Mouse (Mus musculus) limb, embryonic 14.5 days (tissue): ENCODE measurements around the gene Rufy3. TPM values are rescaled to one million over a fixed set of nuclear protein-coding genes. Genes with fewer than 3 reads are reported as not detected.

Experiments used
- ATAC-seq: fragments of 200-750 bp; cut with Nextera tagmentation; 2 replicates; pipeline ENCODE4 v1.8.0; 2017; ENCODE audit warnings: low read depth, moderate number of reproducible peaks, moderate TSS enrichment; ENCODE audit not compliant: low FRiP score
- DNase-seq: peaks from one replicate; pipeline ENCODE4 v3.0.0-alpha.2; 2015; ENCODE audit warnings: low spot score
- H3K27ac ChIP-seq: fragments of 300-500 bp; sonication (generic); replicated peaks from 2 replicates; pipeline ENCODE4 v1.5.1; 2014; ENCODE audit warnings: low read depth, mild to moderate bottlenecking, low read length, moderate library complexity, mixed read lengths
- H3K27me3 ChIP-seq: fragments of 300-500 bp; sonication (generic); 2 replicates; pipeline ENCODE4 v1.6.1; 2014; ENCODE audit warnings: low read length, mixed read lengths; ENCODE audit not compliant: control insufficient read depth, insufficient read depth
- H3K36me3 ChIP-seq: fragments of 300-500 bp; sonication (generic); 2 replicates; pipeline ENCODE4 v1.6.1; 2014; ENCODE audit warnings: mild to moderate bottlenecking, low read length, moderate library complexity, mixed read lengths; ENCODE audit not compliant: control insufficient read depth, insufficient read depth
- H3K4me1 ChIP-seq: fragments of 300-500 bp; sonication (generic); 2 replicates; pipeline ENCODE4 v1.6.1; 2014; ENCODE audit warnings: antibody characterized with exemption, low read length, mixed read lengths; ENCODE audit not compliant: control insufficient read depth, insufficient read depth
- H3K4me2 ChIP-seq: fragments of 300-500 bp; sonication (generic); replicated peaks from 2 replicates; pipeline ENCODE4 v1.6.1; 2014; ENCODE audit warnings: low read depth, mild to moderate bottlenecking, low read length, moderate library complexity; ENCODE audit not compliant: severe bottlenecking
- H3K4me3 ChIP-seq: fragments of 300-500 bp; sonication (generic); replicated peaks from 2 replicates; pipeline ENCODE4 v1.5.1; 2014; ENCODE audit warnings: low read length
- H3K9ac ChIP-seq: fragments of 300-500 bp; sonication (generic); 2 replicates; pipeline ENCODE4 v1.6.1; 2014; ENCODE audit warnings: mild to moderate bottlenecking, low read depth, low read length, moderate library complexity; ENCODE audit not compliant: severe bottlenecking
- H3K9me3 ChIP-seq: fragments of 300-500 bp; sonication (generic); 2 replicates; pipeline ENCODE4 v1.6.1; 2016; ENCODE audit warnings: low read length; ENCODE audit not compliant: control insufficient read depth
- POLR2A ChIP-seq: fragments of 200-500 bp; IDR thresholded peaks from 2 replicates; pipeline ENCODE4 v1.8.0; 2012; ENCODE audit warnings: inconsistent platforms, mild to moderate bottlenecking, moderate library complexity, borderline replicate concordance; ENCODE audit not compliant: insufficient read depth, insufficient read length; ENCODE audit errors: extremely low read depth
- WGBS: fragments of 180-500 bp; shearing (Covaris S2); extraction: QIAGEN DNeasy Blood & Tissue Kit; methylation state at CpG from one replicate; pipeline ENCODE4 v1.1.7; 2014; 5-methylcytosine and 5-hydroxymethylcytosine counted together
- polyA plus RNA-seq, 2 experiments: library from polyadenylated mRNA; depleted of rRNA in 1 of 2; stranded (reverse) in 1 of 2; unstranded in 1 of 2; fragments of >200 nt; fragmentation: Nextera tagmentation in 1 of 2; extraction: Ambion mirVana in 1 of 2; gene quantifications; 2 replicates each; pipeline versions ENCODE4 v1.2.1 to v1.2.3; 2012 to 2014

The Rufy3 gene
- polyA plus RNA-seq, 2 experiments: 9.6 to 15.0 TPM

DNA sequence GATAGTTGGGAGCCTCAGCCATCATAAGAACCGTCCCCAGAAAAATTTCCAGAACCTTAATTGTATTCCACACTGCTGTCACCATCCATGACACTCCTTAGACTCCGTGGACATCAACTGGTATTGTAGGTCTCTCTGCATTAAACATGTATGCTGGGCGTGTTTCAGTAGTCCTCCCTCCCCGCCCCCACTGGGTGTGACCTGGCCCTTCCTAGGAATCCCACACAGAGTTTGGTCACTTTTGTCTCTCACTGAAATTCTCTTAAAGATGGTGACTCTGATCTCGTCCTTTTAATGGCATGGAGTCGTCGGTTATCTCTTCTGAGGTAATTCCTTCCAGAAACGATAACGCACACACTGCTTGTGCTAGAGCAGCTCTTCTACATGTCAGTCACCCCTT, 118.9 kb downstream of the Rufy3 start:
- no peak for DNase-seq
- H3K4me2 ChIP-seq: no peak overlapping the region
- no peak overlapping the region for H3K9ac ChIP-seq
- no peaks in the 10 kb centered on the region for H3K9me3 ChIP-seq
- no peak for ATAC-seq
- TF ChIP-seq POLR2A: no peak
- no peaks in the 10 kb centered on the region for H3K27me3 ChIP-seq
- no peak overlapping the region for H3K4me3 ChIP-seq
- no peaks in the 10 kb centered on the region for H3K4me1 ChIP-seq
- H3K27ac ChIP-seq: no peak overlapping the region
- H3K36me3 ChIP-seq: no peaks in the 10 kb centered on the region
- WGBS: 77% methylated on average over 9 of the region's 9 CpGs

- no peaks in the 10 kb centered on the region for H3K4me1 ChIP-seq
- H3K4me3 ChIP-seq: no peak overlapping the region
- ATAC-seq (no peak), DNase-seq (no peak)
- H3K36me3 ChIP-seq: no peaks in the 10 kb centered on the region
- TF ChIP-seq POLR2A: no peak
- no peak overlapping the region for H3K4me2 ChIP-seq
- H3K27me3 ChIP-seq: no peaks in the 10 kb centered on the region
- H3K9ac ChIP-seq: no peak overlapping the region
- H3K27ac ChIP-seq: no peak overlapping the region
- no peaks in the 10 kb centered on the region for H3K9me3 ChIP-seq
- WGBS: 8% methylated on average over 3 of the region's 3 CpGs
Measured at GRCm38 (mm10) chr5:88684226-88684625, 119.4 kb downstream of the Rufy3 start.

GRCm38 (mm10) chr5:88685306-88685705, 120.5 kb downstream of the Rufy3 start:
- WGBS: 11% methylated on average over 6 of the region's 6 CpGs

DNA sequence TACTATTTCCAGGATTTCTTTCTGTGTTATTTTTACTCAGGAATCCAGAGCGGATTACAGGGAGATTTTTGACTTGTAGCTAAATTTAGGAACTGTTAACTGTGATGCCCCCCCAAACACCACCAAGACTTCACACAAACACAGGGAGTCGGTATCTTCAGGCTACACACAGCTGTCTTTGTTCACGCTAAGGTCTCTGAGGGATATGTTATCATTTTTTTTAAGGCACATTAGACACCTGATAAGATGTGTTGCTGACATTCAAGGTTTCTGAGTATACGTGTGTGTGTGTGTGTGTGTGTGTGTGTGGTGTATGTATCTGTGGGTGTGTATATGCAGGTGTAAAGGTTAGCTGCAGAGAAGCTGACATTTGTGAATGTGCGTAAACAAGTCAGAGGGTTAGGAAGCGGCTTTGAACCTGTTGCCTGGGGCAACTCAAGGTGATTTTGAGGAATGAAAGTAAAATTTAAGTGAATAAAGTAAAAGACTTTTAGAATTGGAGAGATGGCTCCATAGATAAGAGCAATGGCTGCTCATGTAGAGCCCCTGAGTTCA, 121.0 kb downstream of the Rufy3 start:
- H3K4me3 ChIP-seq: no peak overlapping the region
- WGBS: 56% methylated on average over 6 of the region's 6 CpGs
- H3K4me1 ChIP-seq: no peaks in the 10 kb centered on the region
- no peaks in the 10 kb centered on the region for H3K27me3 ChIP-seq
- DNase-seq (no peak), ATAC-seq (no peak)
- no peak overlapping the region for H3K9ac ChIP-seq
- no peak overlapping the region for H3K27ac ChIP-seq
- no peak overlapping the region for H3K4me2 ChIP-seq
- H3K9me3 ChIP-seq: no peaks in the 10 kb centered on the region
- H3K36me3 ChIP-seq: no peaks in the 10 kb centered on the region
- TF ChIP-seq POLR2A: no peak

More at GRCm38 (mm10) chr5:88685306-88685705, 120.5 kb downstream of the Rufy3 start:
- no peak overlapping the region for H3K27ac ChIP-seq
- no peak overlapping the region for H3K4me3 ChIP-seq
- no peaks in the 10 kb centered on the region for H3K4me1 ChIP-seq
- H3K9ac ChIP-seq: no peak overlapping the region
- ATAC-seq: no peak
- H3K27me3 ChIP-seq: no peaks in the 10 kb centered on the region
- H3K9me3 ChIP-seq: no peaks in the 10 kb centered on the region
- H3K36me3 ChIP-seq: no peaks in the 10 kb centered on the region
- no peak overlapping the region for H3K4me2 ChIP-seq
- DNase-seq: no peak
- TF ChIP-seq POLR2A: no peak

- WGBS: 89% methylated on average over 8 of the region's 8 CpGs
- Histone ChIP-seq H3K27me3 (no peaks in the 10 kb centered on the region), H3K4me1 (no peaks in the 10 kb centered on the region), H3K9me3 (no peaks in the 10 kb centered on the region), H3K9ac (no peak overlapping the region), H3K4me2 (no peak overlapping the region), H3K27ac (no peak overlapping the region), H3K36me3 (no peaks in the 10 kb centered on the region), H3K4me3 (no peak overlapping the region)
- ATAC-seq: no peak
- TF ChIP-seq POLR2A: no peak
- DNase-seq: no peak
Measured at GRCm38 (mm10) chr5:88687996-88688406, 123.2 kb downstream of the Rufy3 start.
